Mouse (Mus musculus) left cerebral cortex, postnatal 14 days (tissue): ENCODE measurements around the gene F830045P16Rik. TPM values are rescaled to one million over a fixed set of nuclear protein-coding genes. Genes with fewer than 3 reads are reported as not detected.
"Not testable (repeated sequence)": the region's sequence is repeated elsewhere in the genome, so short reads cannot be mapped to it uniquely, and the experiment has no call there.

Source experiments
- DNase-seq, 2 experiments: peaks; one replicate each; pipeline ENCODE4 v3.0.0; 2021 to 2022; ENCODE audit warnings: low spot score in 2 of 2, mixed read lengths in 1 of 2
- intact Hi-C: fragments of 180-260 bp; cut with DNase I; formaldehyde crosslinking; loops from one replicate; pipeline ENCODE4 v1.15.1; 2025
- total RNA-seq, 2 experiments: library from RNA; stranded (reverse); gene quantifications; 2 replicates each; pipeline ENCODE4 v1.2.3; 2021

F830045P16Rik gene
- total RNA-seq, 2 experiments from 2014 or later: 0.34 TPM; not detected in 1

- intact Hi-C loops: no loop called here
- DNase-seq: no peak
Observed at GRCm38 (mm10) chr2:129514401-129514667, 22.1 kb downstream of the F830045P16Rik start.

GRCm38 (mm10) chr2:129513546-129514400, 22.6 kb downstream of the F830045P16Rik start:
- intact Hi-C loops: no loop called here
- no peak for DNase-seq

- DNase-seq, intact Hi-C loops: not testable (repeated sequence)
Observed at GRCm38 (mm10) chr2:129512147-129512546, 24.3 kb downstream of the F830045P16Rik start.

- intact Hi-C loops: loop anchor here (2.0 to 10.0 kb wide), 2 partner anchors 92 to 372 kb away; no protein-coding TSS in a partner anchor
- DNase-seq: peak; percentile 55 to 75
Observed at GRCm38 (mm10) chr2:129502641-129503040, 33.8 kb downstream of the F830045P16Rik start.

GRCm38 (mm10) chr2:129489496-129490285, 46.7 kb downstream of the F830045P16Rik start:
- intact Hi-C loops: no loop called here
- no peak for DNase-seq

GRCm38 (mm10) chr2:129483150-129483549, 53.3 kb downstream of the F830045P16Rik start:
- no peak for DNase-seq
- intact Hi-C loops: no loop called here

- intact Hi-C loops: no loop called here
- peak; percentile 73 to 77 for DNase-seq
Observed at GRCm38 (mm10) chr2:129471905-129472304, 64.5 kb downstream of the F830045P16Rik start.

- intact Hi-C loops: no loop called here
- DNase-seq: no peak
Observed at GRCm38 (mm10) chr2:129470839-129471238, 65.6 kb downstream of the F830045P16Rik start.

GRCm38 (mm10) chr2:129438772-129439171, 97.6 kb downstream of the F830045P16Rik start:
- DNase-seq: not testable (repeated sequence)
- intact Hi-C loops: loop anchor here (10.0 kb wide), 2 partner anchors 264 to 494 kb away; partner anchors contain the start of gene Zc3h8

- DNase-seq: peak; percentile 20 to 30
- intact Hi-C loops: loop anchor here (10.0 kb wide), 2 partner anchors 260 to 490 kb away; partner anchors contain the start of gene Zc3h8
Observed at GRCm38 (mm10) chr2:129435154-129435553, 101.2 kb downstream of the F830045P16Rik start.

- intact Hi-C loops: no loop called here
- no peak for DNase-seq
Observed at GRCm38 (mm10) chr2:129423741-129424140, 112.7 kb downstream of the F830045P16Rik start.

- no peak for DNase-seq
- intact Hi-C loops: no loop called here
Observed at GRCm38 (mm10) chr2:129420897-129421561, 115.4 kb downstream of the F830045P16Rik start.

GRCm38 (mm10) chr2:129419361-129419880, 117.0 kb downstream of the F830045P16Rik start:
- DNase-seq: no peak
- intact Hi-C loops: no loop called here

- DNase-seq: no peak
- intact Hi-C loops: no loop called here
Observed at GRCm38 (mm10) chr2:129414593-129414992, 121.8 kb downstream of the F830045P16Rik start.

- intact Hi-C loops: no loop called here
- no peak for DNase-seq
Observed at GRCm38 (mm10) chr2:129413488-129413887, 122.9 kb downstream of the F830045P16Rik start.

- intact Hi-C loops: no loop called here
- no peak for DNase-seq
Observed at GRCm38 (mm10) chr2:129411651-129412050, 124.8 kb downstream of the F830045P16Rik start.

GRCm38 (mm10) chr2:129410344-129410743, 126.1 kb downstream of the F830045P16Rik start:
- no peak for DNase-seq
- intact Hi-C loops: no loop called here

- peak; percentile 93 for DNase-seq
- intact Hi-C loops: loop anchor here (2.0 kb wide), 1 partner anchor 110 kb away; no protein-coding TSS in a partner anchor
Observed at GRCm38 (mm10) chr2:129408476-129408875, 127.9 kb downstream of the F830045P16Rik start.
